Mouse (Mus musculus) cerebellum, adult (tissue): ENCODE data around the gene Map3k3.
A peak's percentile ranks its signal among the peaks of the same experiment; 100 is the strongest.
"Not testable (repeated sequence)": the region's sequence is repeated elsewhere in the genome, so short reads cannot be mapped to it uniquely, and the experiment has no call there.

Experiments used
- ATAC-seq: cut with Nextera tagmentation; 2 replicates; pipeline ENCODE4 v1.9.2; 2017; ENCODE audit warnings: mild to moderate bottlenecking, moderate library complexity, mixed read lengths; ENCODE audit not compliant: insufficient number of reproducible peaks, low FRiP score, low TSS enrichment

Gene Map3k3

GRCm38 (mm10) chr11:106073774-106074173 is 10.6 kb upstream of the Map3k3 start:
- ATAC-seq = no peak

- ATAC-seq = no peak
Measured at GRCm38 (mm10) chr11:106076321-106076720, 8.1 kb upstream of the Map3k3 start.

GRCm38 (mm10) chr11:106084911-106085561 is 623 bp downstream of the Map3k3 start:
- ATAC-seq = peak; percentile 54; the same call in 1 of the 2 replicates

DNA sequence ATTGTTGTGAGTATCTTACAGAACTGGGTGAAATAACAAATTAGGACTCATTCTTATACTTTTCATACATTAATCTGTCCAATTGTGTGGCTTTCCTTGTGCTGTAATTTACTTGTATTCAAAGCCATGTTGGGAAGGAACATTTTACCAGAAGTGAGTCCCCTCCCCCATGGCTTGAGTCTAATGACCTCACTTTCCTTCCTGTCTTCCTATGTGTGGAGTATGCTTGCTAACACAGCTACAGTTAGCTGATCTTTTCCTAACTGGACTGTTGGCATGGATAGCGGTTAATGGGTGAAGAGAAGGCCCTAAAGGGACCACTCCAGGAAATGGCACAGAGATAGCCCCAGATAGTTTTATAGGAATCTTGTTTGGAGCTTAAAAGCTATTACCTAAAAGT is 13.8 kb downstream of the Map3k3 start:
- ATAC-seq = no peak

GRCm38 (mm10) chr11:106102866-106103265 is 18.5 kb downstream of the Map3k3 start:
- ATAC-seq = no peak

DNA sequence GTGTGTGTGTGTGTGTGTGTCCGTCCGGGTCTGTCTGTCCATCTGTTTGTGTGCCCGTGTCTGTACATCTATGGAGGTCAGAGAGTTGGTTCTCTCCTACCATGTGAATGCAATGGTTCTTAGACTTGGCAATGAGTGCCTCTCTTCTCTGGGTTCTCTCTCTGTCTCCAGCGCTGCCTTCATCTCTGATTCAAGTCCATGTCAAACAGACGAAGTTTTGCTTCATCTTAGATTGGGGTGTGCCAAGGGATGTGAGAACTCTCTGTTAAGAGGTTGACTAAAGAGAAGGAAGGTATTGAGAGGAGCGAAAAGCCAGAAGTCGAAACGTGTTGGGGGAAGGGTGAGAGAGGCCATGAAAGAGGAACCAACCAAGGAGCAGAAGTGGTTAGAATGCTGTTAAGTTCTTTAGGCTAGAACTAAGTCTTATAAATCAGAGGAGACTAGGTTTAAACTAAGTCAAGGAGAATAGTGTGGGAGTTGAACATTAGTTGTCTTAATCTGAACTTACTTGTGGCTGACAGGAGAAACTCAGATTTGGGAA is 21.7 kb downstream of the Map3k3 start:
- no peak for ATAC-seq

DNA sequence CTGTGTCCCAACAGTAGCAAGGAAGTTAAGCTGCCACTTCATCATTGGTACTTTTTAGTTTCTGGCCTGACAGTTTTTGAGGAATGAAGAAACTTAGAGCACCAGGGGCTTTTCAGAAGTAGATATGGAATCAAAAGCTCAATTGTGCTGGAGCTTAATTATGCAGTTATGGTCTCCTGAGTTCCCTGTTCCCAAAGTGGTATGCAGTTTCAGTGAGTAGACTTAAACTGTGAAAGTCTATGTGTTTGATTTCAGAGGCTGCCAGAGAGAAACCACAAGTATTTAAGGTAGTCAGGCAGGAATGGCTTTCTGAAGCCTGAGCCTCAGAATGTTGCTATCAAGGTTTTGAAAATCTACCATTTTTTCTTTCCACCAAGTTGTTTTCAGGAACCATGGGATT is 27.3 kb downstream of the Map3k3 start:
- ATAC-seq = no peak

- ATAC-seq = no peak
Measured at GRCm38 (mm10) chr11:106122221-106122620, 37.8 kb downstream of the Map3k3 start.

GRCm38 (mm10) chr11:106122736-106123135 is 38.3 kb downstream of the Map3k3 start:
- ATAC-seq = no peak

GRCm38 (mm10) chr11:106124784-106125183 is 40.4 kb downstream of the Map3k3 start:
- ATAC-seq = no peak

DNA sequence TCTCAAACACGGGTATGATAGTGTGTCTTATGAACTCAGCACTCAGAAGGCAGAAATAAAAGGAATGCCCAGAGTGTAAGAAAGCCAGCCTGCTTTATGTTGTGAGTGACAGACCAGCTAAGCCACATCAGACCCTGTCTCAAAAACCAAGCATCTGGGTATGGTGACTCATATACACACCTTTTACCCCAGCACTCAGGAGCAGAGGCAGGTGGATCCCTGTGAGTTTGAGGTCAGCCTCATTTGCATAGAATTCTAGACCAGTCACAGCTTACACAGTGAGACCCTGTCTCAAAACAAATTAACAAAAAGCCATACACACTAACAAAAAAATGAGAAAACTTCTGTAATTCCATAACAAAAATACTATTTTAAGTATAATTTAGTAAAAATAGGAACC is 41.4 kb downstream of the Map3k3 start:
- no peak for ATAC-seq

GRCm38 (mm10) chr11:106126727-106127373 is 42.4 kb downstream of the Map3k3 start:
- not testable (repeated sequence) for ATAC-seq

DNA sequence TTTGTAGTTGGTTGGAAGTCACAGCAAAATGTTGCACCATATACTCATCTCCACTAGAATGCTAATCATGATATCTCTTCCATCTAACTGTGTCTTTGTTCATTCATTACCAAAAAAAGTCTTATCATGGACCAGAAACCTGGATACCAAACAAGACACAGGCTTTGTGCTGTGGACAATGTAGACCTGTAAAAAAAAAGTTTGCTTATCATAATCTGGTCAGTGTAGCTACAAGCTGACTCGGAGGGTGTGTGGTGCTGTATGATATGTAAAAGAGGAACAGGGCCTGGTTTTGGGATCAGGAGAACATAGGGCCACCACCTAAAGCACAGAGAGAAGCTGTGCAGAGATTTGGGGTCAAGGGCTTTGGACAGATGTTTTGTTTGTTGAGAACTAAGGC is 45.1 kb downstream of the Map3k3 start:
- ATAC-seq = no peak

DNA sequence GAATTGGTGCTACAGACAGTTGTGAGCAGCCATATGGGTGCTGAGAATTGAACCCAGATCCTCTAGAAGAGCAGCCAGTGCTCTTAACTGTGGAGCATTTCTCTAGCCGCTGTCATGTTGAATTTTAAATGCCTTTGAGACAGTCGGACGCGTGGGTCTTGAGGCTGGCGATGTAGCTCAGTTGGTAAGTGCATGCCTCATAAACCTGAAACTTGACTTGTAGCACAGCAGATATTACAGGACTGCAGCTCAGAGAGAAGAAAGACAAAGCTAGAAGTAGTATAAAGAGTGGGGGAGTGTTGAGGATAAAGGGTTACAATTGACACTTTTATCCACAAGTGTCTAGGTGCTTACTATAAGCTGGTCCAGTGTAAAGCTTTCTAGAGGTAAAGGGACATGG is 48.1 kb downstream of the Map3k3 start:
- ATAC-seq = no peak

DNA sequence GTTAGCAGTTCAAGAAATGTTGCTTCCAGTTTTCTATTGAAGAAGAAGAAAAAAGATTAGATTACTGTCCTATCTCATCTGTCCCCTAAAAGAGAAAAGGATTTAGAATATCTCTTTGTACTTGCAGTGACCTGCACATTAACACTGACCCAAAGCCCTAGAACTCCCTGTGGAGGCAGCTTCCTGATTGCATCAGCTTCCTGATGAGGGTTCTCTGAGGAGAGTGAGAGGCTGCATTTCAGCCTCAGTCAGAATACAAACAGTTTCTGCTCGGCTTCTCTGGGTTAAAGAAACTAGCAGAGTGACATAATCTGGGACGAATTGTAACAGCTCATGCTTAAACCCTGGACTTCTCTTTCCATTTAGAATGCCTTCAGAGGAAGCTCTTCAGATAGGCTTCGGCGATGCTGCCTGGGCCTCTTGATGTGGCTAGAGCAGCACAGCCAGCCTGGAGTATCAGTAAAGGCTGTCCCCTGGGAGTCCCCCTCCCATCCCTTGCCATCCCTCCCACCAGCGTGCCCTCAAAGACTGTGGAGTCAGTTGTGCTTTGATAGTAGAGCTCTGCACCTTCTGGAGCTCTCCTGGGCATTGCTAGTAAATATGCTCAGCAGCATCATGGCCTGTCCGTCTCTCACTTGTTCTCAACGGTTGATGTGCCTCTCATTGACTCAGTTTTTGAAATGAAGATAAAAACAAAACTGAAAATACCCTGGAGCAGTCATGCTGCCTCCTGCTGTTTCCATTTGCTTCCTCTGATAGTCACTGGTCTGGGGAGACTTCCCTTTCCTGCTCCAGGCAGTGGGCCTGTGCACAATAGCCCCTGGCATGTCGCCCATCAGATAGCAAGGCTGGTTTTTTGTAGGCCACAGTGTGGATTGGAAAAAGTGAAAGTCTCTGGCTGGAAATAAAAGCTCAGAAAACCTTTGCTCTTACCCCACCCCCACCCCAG is 50.4 kb downstream of the Map3k3 start:
- no peak; the same call in 1 of the 2 replicates for ATAC-seq

DNA sequence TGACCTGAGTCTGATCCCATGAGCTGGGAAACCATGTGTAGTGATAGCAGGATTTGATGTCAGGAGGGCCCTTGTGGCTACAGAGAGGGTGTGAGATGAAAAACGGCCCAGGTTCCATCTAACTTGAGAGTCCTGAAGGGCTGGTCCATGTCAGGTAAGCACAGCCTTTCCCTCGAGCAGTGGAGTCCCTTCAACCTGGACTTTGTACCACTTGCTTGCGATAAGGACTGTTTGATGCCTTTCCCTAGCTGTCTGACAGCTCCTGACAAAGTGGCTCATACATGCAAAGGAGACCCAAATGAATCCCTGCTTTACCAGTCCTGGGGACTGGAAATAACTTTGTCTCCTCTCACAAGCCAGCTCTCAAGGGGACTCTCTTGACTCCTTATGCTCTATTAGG is 66.8 kb downstream of the Map3k3 start:
- no peak for ATAC-seq

GRCm38 (mm10) chr11:106152132-106152531 is 67.7 kb downstream of the Map3k3 start:
- ATAC-seq = peak; percentile 76

DNA sequence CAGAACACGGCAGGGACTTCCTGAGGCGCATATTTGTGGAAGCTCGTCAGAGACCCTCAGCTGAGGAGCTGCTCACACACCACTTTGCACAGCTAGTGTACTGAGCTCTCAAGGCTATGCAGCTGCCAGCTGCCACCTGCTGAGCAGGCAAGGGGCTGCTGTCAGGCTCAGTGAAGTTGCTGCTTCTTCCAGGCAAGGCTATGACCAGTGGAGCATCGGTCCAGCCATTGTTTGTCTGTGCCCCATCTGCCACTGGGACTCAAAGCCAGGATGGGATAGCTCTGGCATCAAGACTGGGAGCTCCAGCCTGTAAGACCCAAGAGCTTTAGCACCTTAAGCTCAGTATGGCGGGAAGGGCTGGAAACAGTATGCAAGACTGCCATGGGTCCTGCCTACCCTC is 69.7 kb downstream of the Map3k3 start:
- no peak for ATAC-seq

DNA sequence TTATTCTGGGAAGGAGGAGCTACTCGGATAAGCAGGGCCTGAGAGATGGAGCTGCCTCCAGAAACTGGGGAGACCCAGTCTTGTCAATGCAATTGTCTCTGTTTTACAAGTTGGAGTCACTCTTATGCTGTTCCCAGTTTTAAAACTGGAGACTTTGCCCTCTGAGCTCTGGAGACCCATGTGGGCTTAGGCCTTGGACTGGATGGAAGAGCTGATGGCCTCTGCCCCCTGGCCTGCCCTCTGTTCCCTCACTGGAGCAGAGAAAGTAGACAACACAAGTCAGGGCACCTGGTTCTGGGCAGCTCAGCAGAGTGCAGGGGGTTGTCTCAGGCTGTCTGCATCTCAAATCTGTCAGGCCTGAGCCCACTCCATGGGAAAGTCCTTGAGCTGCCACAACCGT is 70.4 kb downstream of the Map3k3 start:
- no peak for ATAC-seq

DNA sequence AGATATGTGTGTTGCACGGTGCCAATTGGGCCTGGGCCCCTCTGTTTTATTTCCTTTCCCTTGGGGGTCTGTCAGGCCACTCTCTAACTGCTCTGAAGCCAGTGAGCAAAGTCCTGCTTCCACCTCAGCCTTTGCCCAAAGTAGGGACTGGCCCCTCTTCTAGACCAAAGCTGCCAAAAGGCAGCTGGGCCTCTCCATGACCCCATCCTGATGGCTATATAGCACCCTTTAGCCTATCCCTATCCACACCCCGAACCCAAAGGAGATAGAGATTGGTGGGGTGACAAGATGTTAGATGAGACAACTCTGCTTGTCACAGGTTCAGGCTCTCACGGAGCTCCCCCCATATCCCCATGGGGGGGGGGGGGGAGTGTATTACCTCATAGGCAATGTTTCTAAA is 71.3 kb downstream of the Map3k3 start:
- no peak for ATAC-seq

GRCm38 (mm10) chr11:106156257-106156656 is 71.8 kb downstream of the Map3k3 start:
- ATAC-seq = no peak
